Mouse (Mus musculus): ENCODE results near the gene Kctd13.

Kctd13 gene

DNA sequence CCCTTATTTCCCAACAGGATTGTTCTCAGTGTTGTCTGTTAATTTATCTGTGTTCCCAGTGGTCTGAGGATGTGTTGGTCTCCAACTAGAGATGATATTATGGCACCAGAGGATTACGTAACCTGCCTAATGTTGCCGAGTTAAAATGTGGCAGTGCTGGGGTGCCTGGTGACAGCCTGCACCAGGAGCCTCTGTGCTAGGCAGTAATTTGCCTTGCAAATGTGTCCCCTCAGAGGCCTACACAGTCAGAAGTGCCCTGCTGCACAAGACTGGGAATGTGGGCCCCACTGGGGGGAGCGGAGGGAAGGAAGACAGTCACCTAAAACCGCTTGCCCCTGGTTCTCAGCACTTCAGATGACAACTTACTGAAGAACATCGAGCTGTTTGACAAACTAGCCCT lies 13.1 kb downstream of the Kctd13 start:
- DNase-seq (ENCODE audit: low read depth, low spot score): no peak

DNA sequence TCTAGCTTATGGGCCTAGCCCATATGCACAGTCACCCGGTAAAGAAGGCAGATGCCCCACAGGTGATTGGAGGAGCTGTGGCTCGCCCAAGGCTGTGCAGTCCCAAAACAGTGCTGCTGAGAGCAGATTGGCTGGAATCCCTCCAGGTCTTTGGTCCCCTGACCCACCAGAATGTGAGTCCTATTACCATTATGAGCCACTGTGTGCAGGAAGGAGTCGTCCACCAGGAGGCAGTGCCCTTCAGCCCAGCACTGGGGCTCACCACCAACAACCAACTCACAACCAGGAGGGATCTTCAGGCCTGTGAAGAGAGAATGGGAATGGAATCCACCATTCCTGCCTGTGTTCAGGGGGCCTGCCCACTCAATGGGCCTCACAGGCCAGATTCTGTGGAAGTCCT lies 17.9 kb downstream of the Kctd13 start:
- peak; percentile 30 for DNase-seq (ENCODE audit: low read depth, low spot score)

DNA sequence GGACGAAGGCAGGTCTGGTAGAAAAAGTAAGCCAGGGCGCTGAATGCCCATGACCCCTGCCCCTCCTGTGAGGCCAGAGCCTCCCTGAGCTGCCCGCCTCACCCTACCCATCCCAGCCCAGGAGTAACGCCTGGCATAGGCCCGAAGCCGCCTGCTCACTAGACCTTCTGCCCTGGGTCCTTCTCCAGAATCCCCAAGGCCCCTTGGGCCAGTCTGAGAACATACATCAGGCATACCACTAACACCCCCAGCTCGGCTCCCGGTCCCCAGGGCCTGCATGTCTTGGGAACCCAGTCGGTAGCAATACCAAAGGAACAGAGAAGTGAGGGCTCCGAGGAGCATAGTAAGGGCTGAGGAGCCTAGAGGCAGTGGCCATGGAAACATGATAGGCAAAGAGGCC lies 19.9 kb downstream of the Kctd13 start:
- DNase-seq (ENCODE audit: low read depth, low spot score): no peak

GRCm38 (mm10) chr7:126949403-126949792 lies 20.7 kb downstream of the Kctd13 start, which contains the start of gene Asphd1:
Gene Asphd1 (minus strand): TSS chr7:126949582.
- DNase-seq (ENCODE audit: low read depth, low spot score): peak; percentile 10

DNA sequence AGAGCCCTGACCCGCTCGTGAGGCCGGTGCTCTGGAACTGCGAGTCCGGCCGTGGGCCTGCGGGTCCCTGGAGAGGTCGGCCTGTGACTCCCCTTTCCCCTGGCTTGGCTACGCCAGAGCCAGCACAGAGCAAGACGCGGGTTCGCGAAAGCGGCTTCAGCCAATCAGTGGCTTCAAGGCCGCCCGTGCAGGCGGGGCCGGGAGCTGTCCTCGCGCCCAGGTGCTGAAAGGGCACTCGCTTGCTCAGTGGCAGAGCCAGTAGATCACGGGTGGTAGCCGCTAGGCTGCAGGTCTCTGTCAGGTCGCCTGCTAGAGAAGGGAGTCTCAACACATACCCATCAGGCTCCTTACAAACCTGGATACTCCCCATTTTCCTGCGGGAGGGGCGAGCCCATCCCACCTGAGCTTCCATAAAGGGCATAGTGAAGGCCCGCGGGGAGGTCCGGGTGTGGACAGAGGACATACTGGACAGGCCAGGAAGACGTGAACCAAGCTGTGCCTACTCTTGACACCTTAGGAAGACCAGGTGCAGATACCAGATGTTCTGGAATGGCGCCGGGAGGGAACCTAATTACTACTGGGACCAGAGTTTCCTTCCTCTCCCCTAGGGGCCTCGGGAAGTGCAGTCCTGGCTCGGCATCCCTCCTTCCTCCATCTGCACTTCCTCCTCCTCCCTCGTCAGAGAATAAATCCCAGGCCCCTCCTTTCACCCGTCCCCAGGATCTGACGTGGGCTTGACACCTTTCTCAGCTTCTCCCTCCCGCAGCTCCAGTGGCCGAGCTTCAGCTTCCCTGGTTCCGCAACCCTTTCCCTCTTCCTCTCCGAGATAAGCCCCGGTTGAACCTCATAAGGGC lies 21.3 kb downstream of the Kctd13 start, which contains the start of gene Sez6l2:
Sez6l2 (plus strand) TSS at position 771 of the 854 bp plus-strand sequence.
- DNase-seq (ENCODE audit: low read depth, low spot score): peak; percentile 93

- DNase-seq (ENCODE audit: low read depth, low spot score): no peak
Observed at GRCm38 (mm10) chr7:126950647-126951615, 22.3 kb downstream of the Kctd13 start.

- no peak for DNase-seq (ENCODE audit: low read depth, low spot score)
Observed at GRCm38 (mm10) chr7:126951741-126952140, 23.1 kb downstream of the Kctd13 start.

DNA sequence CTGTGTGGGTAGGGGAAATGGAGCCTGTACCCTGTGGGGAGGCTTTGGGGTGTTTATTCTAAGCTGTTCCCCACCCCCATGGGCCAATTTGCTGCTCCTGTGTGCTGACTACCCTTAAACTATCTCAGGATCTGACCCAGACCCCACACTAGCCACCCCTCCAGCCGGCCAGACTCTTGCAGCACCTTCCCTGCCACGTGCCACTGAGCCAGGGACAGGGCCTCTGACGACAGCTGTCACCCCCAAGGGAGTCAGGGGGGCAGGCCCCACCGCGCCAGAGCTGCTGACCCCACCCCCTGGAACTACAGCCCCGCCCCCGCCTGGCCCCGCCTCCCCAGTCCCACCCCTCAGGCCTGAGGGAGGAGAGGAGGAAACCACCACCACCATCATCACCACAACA lies 24.0 kb downstream of the Kctd13 start:
- DNase-seq (ENCODE audit: low read depth, low spot score): no peak

GRCm38 (mm10) chr7:126955125-126955524 lies 26.4 kb downstream of the Kctd13 start:
- DNase-seq (ENCODE audit: low read depth, low spot score): no peak

DNA sequence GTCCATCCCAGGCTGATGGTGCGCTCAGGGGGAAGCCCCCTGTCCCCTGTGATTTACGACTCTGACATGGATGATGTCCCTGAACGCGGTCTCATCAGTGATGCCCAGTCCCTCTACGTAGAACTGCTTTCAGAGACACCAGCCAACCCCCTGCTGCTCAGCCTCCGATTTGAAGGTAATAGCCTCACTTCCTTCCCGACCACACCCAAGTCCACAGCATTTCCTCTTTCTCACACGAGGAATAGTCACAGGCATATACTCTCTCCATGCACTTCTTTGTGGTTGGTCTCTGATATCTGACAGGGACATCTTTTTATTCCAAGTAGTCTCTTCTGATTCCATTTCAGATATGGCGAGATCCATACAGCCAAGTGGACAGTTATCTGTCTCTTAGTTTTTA lies 31.1 kb downstream of the Kctd13 start:
- DNase-seq (ENCODE audit: low read depth, low spot score): no peak

DNA sequence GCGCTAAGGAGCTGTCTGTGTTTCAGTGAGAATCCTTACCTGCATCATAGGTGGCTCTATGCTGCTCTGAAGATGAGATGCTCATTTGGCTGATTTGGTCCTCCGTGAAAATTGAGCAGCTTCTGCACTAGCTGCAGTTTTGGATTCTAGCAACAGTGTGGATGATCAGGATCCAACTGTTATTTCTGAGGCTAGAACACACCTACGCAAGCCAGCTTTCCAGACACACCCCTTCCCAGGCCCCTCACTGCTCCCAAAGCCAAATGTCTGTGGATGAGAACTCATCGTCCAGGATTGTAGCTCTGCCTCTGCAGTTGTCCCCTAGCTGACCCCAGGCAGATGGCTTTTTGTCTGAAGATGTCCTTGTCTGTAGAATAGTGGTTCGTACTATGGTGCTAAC lies 32.4 kb downstream of the Kctd13 start:
- DNase-seq (ENCODE audit: low read depth, low spot score): no peak

DNA sequence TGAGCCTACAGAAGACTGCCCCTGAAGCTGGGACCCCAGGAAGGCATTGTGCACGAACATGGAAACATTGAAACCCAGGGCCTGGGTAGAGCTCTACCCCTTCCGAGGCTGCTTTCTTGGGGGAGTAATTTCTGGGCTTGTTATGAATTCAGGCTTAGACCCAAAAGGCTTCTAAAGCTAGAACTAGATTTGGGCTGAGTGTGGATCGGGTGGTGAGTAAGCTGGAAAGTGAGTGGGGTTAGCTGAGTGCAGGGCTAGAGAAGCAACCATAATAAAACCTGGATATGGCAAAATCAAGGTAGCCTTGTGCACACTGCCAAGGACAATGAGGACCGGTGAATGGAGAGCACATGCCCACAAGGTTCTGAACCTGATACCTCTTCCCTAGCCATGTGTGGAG lies 33.3 kb downstream of the Kctd13 start:
- no peak for DNase-seq (ENCODE audit: low read depth, low spot score)

- DNase-seq (ENCODE audit: low read depth, low spot score): no peak
Observed at GRCm38 (mm10) chr7:126963548-126964286, 35.0 kb downstream of the Kctd13 start.

- DNase-seq (ENCODE audit: low read depth, low spot score): no peak
Observed at GRCm38 (mm10) chr7:126965568-126965967, 36.9 kb downstream of the Kctd13 start.

DNA sequence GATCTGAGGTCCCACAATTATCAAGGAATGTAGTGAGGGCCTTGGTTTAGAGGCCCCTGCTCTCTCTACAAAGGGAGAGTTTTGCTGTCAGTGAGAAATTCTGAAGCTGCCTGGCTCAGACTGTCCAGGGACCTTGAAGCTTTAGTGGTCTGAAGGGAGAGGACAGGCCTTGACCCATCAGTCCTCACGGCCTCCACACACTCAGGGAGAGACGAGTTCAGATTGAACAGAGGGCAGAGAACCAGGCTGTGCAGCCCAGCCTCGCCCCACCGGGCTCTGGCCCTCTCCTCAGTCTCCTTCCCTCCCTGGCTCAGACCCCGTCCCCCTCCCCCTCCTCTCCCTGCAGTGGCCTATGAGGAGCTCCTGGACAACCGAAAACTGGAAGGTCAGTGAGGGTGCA lies 38.7 kb downstream of the Kctd13 start:
- no peak for DNase-seq (ENCODE audit: low read depth, low spot score)

DNA sequence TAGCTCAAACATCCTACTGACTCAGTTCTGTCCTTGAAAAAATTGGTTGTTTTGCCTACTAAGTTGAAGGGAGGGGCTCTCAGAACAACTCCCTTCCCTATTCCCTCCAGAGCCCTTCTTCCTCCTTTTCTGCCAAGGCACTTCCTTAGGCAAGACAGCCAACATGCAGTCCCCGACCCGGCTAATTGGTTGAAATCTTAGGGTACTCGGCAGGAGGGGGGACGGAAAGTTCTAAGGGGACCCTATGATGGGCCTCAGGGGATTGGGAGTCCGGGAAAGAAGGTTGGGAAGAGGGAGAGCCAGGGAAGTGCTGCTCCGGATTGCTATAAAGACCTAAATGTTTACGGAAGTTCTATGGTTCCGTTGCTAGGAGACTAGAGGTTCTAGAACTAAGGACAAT lies 46.8 kb downstream of the Kctd13 start:
- no peak for DNase-seq (ENCODE audit: low read depth, low spot score)

DNA sequence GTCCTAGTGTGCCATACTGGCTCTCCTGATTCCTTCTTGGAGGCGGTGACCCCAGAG lies 47.0 kb downstream of the Kctd13 start, which contains the start of gene Cdipt:
Cdipt (plus strand) TSS at position 22 of the 57 bp plus-strand sequence.
- DNase-seq (ENCODE audit: low read depth, low spot score): no peak

GRCm38 (mm10) chr7:126975950-126976866 lies 47.5 kb downstream of the Kctd13 start, which contains the start of gene Cdiptos:
Gene Cdiptos (minus strand): TSS chr7:126976098.
- DNase-seq (ENCODE audit: low read depth, low spot score): peak; percentile 96

GRCm38 (mm10) chr7:126976878-126977459 lies 48.3 kb downstream of the Kctd13 start:
- no peak for DNase-seq (ENCODE audit: low read depth, low spot score)

DNA sequence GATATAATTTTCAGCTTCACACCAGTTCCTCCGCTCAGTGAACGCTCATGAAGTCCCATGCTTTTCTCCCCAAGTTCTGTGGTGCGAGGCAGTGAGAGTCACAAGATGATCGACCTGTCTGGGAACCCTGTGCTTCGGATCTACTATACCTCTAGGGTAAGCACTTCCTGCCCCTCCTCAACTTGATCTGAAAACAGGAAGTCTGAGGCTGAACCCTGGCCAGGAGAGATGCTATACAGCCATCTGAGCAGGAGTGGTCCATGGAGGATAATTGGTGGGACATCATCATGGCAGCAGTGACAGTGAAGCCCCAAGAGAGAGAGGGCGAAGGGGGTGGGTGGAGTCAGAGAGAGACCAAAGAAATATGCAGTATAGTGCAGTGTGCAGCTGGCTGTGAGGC lies 50.2 kb downstream of the Kctd13 start:
- no peak for DNase-seq (ENCODE audit: low read depth, low spot score)

GRCm38 (mm10) chr7:126981601-126982000 lies 52.9 kb downstream of the Kctd13 start:
- no peak for DNase-seq (ENCODE audit: low read depth, low spot score)

Measured in mesoderm, embryonic 11.5 days (tissue).